Mouse (Mus musculus) limb, embryonic 11.5 days (tissue): ENCODE data around the gene Aaed1. TPM values are rescaled to one million over a fixed set of nuclear protein-coding genes. Genes with fewer than 3 reads are reported as not detected.

Experiments
- ATAC-seq: fragments of 200-750 bp; cut with Nextera tagmentation; 2 replicates; pipeline ENCODE4 v1.8.0; 2017; ENCODE audit warnings: low read depth; ENCODE audit not compliant: insufficient number of reproducible peaks, low FRiP score, low TSS enrichment
- DNase-seq: peaks from one replicate; pipeline ENCODE4 v3.0.0-alpha.2; 2015; ENCODE audit warnings: low spot score
- H3K27ac ChIP-seq: fragments of 300-500 bp; sonication (generic); replicated peaks from 2 replicates; pipeline ENCODE4 v1.5.1; 2014; ENCODE audit warnings: low read depth, mild to moderate bottlenecking, low read length
- H3K27me3 ChIP-seq: fragments of 300-500 bp; sonication (generic); 2 replicates; pipeline ENCODE4 v1.6.1; 2014; ENCODE audit warnings: mild to moderate bottlenecking, low read length, mixed read lengths; ENCODE audit not compliant: control insufficient read depth, insufficient read depth
- H3K36me3 ChIP-seq: fragments of 300-500 bp; sonication (generic); 2 replicates; pipeline ENCODE4 v1.6.1; 2014; ENCODE audit warnings: mild to moderate bottlenecking, low read length, moderate library complexity, mixed read lengths; ENCODE audit not compliant: control insufficient read depth, insufficient read depth
- H3K4me1 ChIP-seq: fragments of 300-500 bp; sonication (generic); 2 replicates; pipeline ENCODE4 v1.6.1; 2014; ENCODE audit warnings: low read length, mixed read lengths; ENCODE audit not compliant: control insufficient read depth, insufficient read depth
- H3K4me2 ChIP-seq: fragments of 300-500 bp; sonication (generic); 2 replicates; pipeline ENCODE4 v1.6.1; 2014; ENCODE audit warnings: low read depth, mild to moderate bottlenecking, moderate library complexity; ENCODE audit not compliant: severe bottlenecking
- H3K4me3 ChIP-seq: fragments of 300-500 bp; sonication (generic); 2 replicates; pipeline ENCODE4 v1.5.1; 2014; ENCODE audit warnings: low read depth, low read length
- H3K9ac ChIP-seq: fragments of 300-500 bp; sonication (generic); 2 replicates; pipeline ENCODE4 v1.6.1; 2014; ENCODE audit warnings: mild to moderate bottlenecking, low read length
- H3K9me3 ChIP-seq: fragments of 300-500 bp; sonication (generic); 2 replicates; pipeline ENCODE4 v1.6.1; 2016; ENCODE audit warnings: low read length; ENCODE audit not compliant: control insufficient read depth
- WGBS: fragments of 180-500 bp; shearing (Covaris S2); extraction: QIAGEN DNeasy Blood & Tissue Kit; methylation state at CpG from one replicate; pipeline ENCODE4 v1.1.7; 2014; 5-methylcytosine and 5-hydroxymethylcytosine counted together
- polyA plus RNA-seq: library from polyadenylated mRNA; unstranded; fragments of >200 nt; fragmentation: Nextera tagmentation; extraction: Ambion mirVana; gene quantifications from 2 replicates; pipeline ENCODE4 v1.2.1, GENCODE M21; 2014

The Aaed1 gene
- polyA plus RNA-seq, 1 experiment from 2014 or later: 33.1 TPM

DNA sequence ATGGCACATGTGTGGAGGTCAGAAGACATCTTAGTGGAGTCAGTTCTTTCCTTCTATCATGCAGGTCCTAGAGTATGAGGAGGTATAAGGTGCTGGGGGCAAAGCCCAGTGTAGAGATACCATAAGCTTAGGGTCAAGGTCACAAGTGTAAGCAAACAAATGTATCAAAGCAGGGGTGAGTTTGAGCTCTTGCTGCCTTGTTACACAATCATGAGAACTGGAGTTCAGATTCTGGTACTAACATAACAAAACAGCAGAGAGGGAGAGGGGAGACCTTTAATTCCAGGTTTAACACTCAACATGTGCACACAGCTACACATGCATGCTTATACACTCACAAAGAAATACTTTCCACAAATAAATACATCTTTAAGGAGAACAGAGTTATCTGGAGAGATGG is 69.8 kb downstream of the Aaed1 start:
- Histone ChIP-seq H3K4me2 (no peak overlapping the region), H3K4me3 (no peak overlapping the region), H3K36me3 (no peaks in the 10 kb centered on the region), H3K27ac (no peak overlapping the region), H3K27me3 (no peaks in the 10 kb centered on the region), H3K4me1 (no peaks in the 10 kb centered on the region), H3K9ac (no peak overlapping the region), H3K9me3 (no peaks in the 10 kb centered on the region)
- ATAC-seq (no peak), DNase-seq (no peak)

GRCm38 (mm10) chr13:64240626-64241025 is 71.9 kb downstream of the Aaed1 start:
- no peak overlapping the region for H3K4me3 ChIP-seq
- DNase-seq: no peak
- 65% methylated on average over 7 of the region's 7 CpGs for WGBS
- peaks cover 3% of the 10 kb centered on the region for H3K4me1 ChIP-seq
- ATAC-seq: no peak
- H3K27me3 ChIP-seq: no peaks in the 10 kb centered on the region
- no peak overlapping the region for H3K9ac ChIP-seq
- H3K36me3 ChIP-seq: no peaks in the 10 kb centered on the region
- no peaks in the 10 kb centered on the region for H3K9me3 ChIP-seq
- H3K27ac ChIP-seq: no peak overlapping the region
- H3K4me2 ChIP-seq: no peak overlapping the region

DNA sequence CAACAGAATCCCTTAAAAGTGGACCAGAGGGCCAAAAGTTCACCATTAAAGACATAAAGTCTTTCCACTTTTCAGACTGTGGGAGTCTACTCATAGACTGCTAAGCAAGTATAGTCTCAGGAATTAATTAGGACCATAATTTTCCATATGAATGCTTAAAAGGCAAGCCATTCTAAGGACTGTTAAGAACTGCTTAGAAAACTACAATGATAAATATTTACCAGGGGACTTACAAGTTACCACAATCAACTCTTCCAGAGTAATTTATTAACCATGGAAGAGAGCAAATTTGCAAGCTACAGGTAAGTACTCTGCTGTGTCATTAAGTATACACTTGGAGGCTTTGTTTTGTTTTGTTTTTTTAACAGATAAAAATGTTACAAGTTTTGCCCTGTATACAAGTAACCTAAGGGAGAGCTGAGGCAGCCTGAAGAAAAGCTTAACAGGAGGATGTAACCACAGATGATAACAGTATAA is 74.8 kb downstream of the Aaed1 start:
- peaks cover 11% of the 10 kb centered on the region for H3K4me1 ChIP-seq
- ATAC-seq: no peak

DNA sequence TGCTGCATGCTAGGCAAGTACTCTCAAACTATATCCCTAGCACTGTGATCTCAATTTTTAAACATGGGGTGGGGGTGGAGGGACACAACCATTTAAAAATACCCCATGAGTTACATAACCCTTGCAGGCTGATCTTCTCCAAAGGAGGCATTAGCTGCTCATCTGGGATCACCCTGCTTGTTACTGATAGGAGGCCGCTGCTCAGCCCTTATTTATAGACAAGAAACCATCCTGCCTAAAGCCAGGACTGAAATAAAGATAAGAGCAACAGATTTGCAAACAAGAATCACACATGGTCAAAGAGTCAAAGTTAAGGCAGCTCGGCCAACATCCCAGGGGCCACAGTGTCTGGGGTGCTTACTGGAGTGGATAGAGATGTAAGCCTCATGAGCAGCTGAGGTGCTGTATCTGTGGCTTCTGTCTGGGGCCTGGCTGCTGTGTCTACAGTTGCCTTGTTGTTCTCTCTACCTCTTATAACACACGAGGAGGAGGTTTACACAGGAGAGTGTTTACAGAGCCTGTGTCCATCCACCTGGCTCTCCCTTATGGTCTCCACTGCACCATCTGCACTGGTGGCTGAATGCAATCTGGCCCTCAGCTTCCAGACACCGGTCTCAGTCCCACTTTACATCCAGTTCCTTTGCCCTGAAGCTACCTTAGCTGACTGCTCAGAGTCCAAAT is 75.4 kb downstream of the Aaed1 start:
- H3K4me2 ChIP-seq: no peak overlapping the region
- no peak overlapping the region for H3K4me3 ChIP-seq
- WGBS: 49% methylated on average over 4 of the region's 4 CpGs
- H3K36me3 ChIP-seq: no peaks in the 10 kb centered on the region
- no peaks in the 10 kb centered on the region for H3K9me3 ChIP-seq
- no peak overlapping the region for H3K9ac ChIP-seq
- H3K4me1 ChIP-seq: peaks cover 11% of the 10 kb centered on the region
- ATAC-seq: no peak
- DNase-seq: no peak
- no peak overlapping the region for H3K27ac ChIP-seq
- no peaks in the 10 kb centered on the region for H3K27me3 ChIP-seq

More for the DNA sequence above, 74.8 kb downstream of the Aaed1 start:
- H3K4me2 ChIP-seq: no peak overlapping the region
- DNase-seq: no peak
- H3K27me3 ChIP-seq: no peaks in the 10 kb centered on the region
- H3K4me3 ChIP-seq: no peak overlapping the region
- no peak overlapping the region for H3K9ac ChIP-seq
- no peak overlapping the region for H3K27ac ChIP-seq
- H3K36me3 ChIP-seq: no peaks in the 10 kb centered on the region
- H3K9me3 ChIP-seq: no peaks in the 10 kb centered on the region

DNA sequence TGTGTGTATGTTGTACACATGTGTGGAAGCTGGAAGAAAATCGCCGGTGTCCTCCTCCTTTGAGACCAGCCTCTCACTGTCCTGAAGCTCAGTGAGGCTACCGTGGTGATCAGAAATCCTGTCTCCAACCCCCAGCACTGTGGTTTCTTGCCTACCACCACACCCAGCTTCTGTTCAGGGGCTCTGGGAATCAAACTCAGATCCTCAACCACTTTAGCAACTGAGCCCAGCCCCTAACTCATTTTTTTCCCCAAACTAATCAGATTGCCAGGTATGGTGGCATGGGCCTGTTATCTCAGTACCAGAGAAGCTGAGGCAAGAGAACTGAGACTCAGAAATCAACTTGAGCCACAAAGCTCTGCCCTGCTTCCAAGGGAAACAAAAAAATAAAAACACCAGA is 76.7 kb downstream of the Aaed1 start:
- Histone ChIP-seq H3K4me2 (no peak overlapping the region), H3K27me3 (no peaks in the 10 kb centered on the region), H3K36me3 (no peaks in the 10 kb centered on the region), H3K9ac (no peak overlapping the region), H3K27ac (peak overlapping the region; percentile 71), H3K4me3 (no peak overlapping the region), H3K4me1 (peaks cover 11% of the 10 kb centered on the region), H3K9me3 (no peaks in the 10 kb centered on the region)
- 56% methylated on average over 3 of the region's 3 CpGs for WGBS
- DNase-seq (no peak), ATAC-seq (no peak)

DNA sequence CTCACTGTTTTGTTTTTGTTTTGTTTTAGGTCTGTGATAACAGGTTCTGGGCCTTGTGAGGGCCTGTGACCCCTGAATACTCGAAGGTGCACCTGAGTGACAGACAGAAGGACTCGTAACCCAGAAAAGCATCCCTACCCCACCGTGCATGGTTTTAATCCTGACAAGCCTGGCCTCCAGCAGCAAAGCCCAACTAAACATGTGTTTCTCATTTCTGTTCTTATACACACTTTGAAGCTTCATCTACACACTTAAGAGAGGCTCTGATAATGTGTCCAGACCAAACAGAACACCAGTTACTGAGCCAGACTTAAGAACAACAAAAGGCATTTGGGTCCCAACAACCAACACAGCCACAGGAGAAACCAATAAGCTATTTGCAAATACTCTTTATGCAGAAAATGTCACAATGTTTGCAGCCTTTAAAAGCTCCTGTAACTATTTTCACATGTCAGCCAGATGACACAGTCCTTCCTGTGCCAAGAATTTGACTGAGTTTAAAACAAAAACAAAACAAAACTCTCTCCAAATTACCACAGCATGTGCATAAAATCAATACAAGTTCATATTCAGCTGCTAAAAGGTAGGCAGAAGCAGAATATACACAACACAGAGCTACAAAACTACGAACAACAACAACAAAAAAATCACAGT is 77.3 kb downstream of the Aaed1 start:
- Histone ChIP-seq H3K9me3 (no peaks in the 10 kb centered on the region), H3K4me2 (no peak overlapping the region), H3K27me3 (no peaks in the 10 kb centered on the region), H3K4me3 (no peak overlapping the region), H3K27ac (peak overlapping the region; percentile 71), H3K36me3 (no peaks in the 10 kb centered on the region), H3K4me1 (peaks cover 11% of the 10 kb centered on the region), H3K9ac (no peak overlapping the region)
- WGBS: 23% methylated on average over 4 of the region's 4 CpGs
- ATAC-seq: peak; percentile 44; the same call in 1 of the 2 replicates
- DNase-seq: peak; percentile 57

- no peak overlapping the region for H3K27ac ChIP-seq
- H3K4me2 ChIP-seq: no peak overlapping the region
- H3K9ac ChIP-seq: no peak overlapping the region
- H3K4me1 ChIP-seq: peaks cover 11% of the 10 kb centered on the region
- WGBS: 88% methylated on average over 4 of the region's 4 CpGs
- no peaks in the 10 kb centered on the region for H3K27me3 ChIP-seq
- H3K36me3 ChIP-seq: no peaks in the 10 kb centered on the region
- H3K4me3 ChIP-seq: no peak overlapping the region
- ATAC-seq (no peak), DNase-seq (no peak)
- H3K9me3 ChIP-seq: no peaks in the 10 kb centered on the region
These were observed 79.4 kb downstream of the Aaed1 start for GRCm38 (mm10) chr13:64233139-64233538.

- Histone ChIP-seq H3K36me3 (no peaks in the 10 kb centered on the region; the same call in 1 of the 2 replicates), H3K4me3 (no peak overlapping the region), H3K9ac (no peak overlapping the region), H3K27ac (no peak overlapping the region), H3K27me3 (no peaks in the 10 kb centered on the region), H3K4me2 (no peak overlapping the region), H3K4me1 (no peaks in the 10 kb centered on the region), H3K9me3 (no peaks in the 10 kb centered on the region)
- DNase-seq: no peak
- ATAC-seq: no peak
- WGBS: 88% methylated on average over 4 of the region's 4 CpGs
These were observed 85.8 kb downstream of the Aaed1 start for GRCm38 (mm10) chr13:64226725-64227124.
